Mouse (Mus musculus) limb, embryonic 15.5 days (tissue): ENCODE measurements at regions not wholly inside any gene's neighbourhood (a gene's known extent, or its start where the extent isn't known, plus 50 kb on each side); places are given as distances from the start of the nearest gene placed in this dataset.
A peak's percentile ranks its signal among the peaks of the same experiment; 100 is the strongest.

Experiments used
- ATAC-seq: fragments of 200-750 bp; cut with Nextera tagmentation; 2 replicates; pipeline ENCODE4 v1.8.0; 2017; ENCODE audit warnings: low read depth, moderate TSS enrichment; ENCODE audit not compliant: insufficient number of reproducible peaks, low FRiP score, low TSS enrichment
- H3K27ac ChIP-seq: fragments of 300-500 bp; sonication (generic); 2 replicates; pipeline ENCODE4 v1.5.1; 2015; ENCODE audit warnings: moderate library complexity, mild to moderate bottlenecking, inconsistent platforms
- H3K27me3 ChIP-seq: fragments of 300-500 bp; sonication (generic); 2 replicates; pipeline ENCODE4 v1.6.1; 2015; ENCODE audit warnings: inconsistent platforms
- H3K36me3 ChIP-seq: fragments of 300-500 bp; sonication (generic); 2 replicates; pipeline ENCODE4 v1.6.1; 2015; ENCODE audit warnings: inconsistent platforms
- H3K4me1 ChIP-seq: fragments of 300-500 bp; sonication (generic); 2 replicates; pipeline ENCODE4 v1.6.1; 2015; ENCODE audit warnings: inconsistent platforms
- H3K4me2 ChIP-seq: fragments of 300-500 bp; sonication (generic); 2 replicates; pipeline ENCODE4 v1.6.1; 2015; ENCODE audit warnings: mild to moderate bottlenecking, inconsistent platforms
- H3K4me3 ChIP-seq: fragments of 300-500 bp; sonication (generic); 2 replicates; pipeline ENCODE4 v1.5.1; 2015; ENCODE audit warnings: mild to moderate bottlenecking, inconsistent platforms
- H3K9ac ChIP-seq: fragments of 300-500 bp; sonication (generic); 2 replicates; pipeline ENCODE4 v1.6.1; 2015; ENCODE audit warnings: inconsistent platforms
- H3K9me3 ChIP-seq: fragments of 300-500 bp; sonication (generic); 2 replicates; pipeline ENCODE4 v1.6.1; 2016; ENCODE audit warnings: inconsistent platforms
- WGBS: fragments of 180-500 bp; shearing (Covaris S2); methylation state at CpG from one replicate; pipeline ENCODE4 v1.1.7; 2015; 5-methylcytosine and 5-hydroxymethylcytosine counted together

- Histone ChIP-seq H3K27ac (no peak overlapping the region), H3K4me1 (peaks cover 10% of the 10 kb centered on the region), H3K9ac (no peak overlapping the region), H3K36me3 (no peaks in the 10 kb centered on the region), H3K27me3 (no peaks in the 10 kb centered on the region), H3K4me2 (no peak overlapping the region), H3K4me3 (no peak overlapping the region), H3K9me3 (no peaks in the 10 kb centered on the region)
- ATAC-seq, result no peak
- 91% methylated on average over 5 of the region's 5 CpGs for WGBS
These were observed 122.5 kb upstream of the Arglu1 start for GRCm38 (mm10) chr8:8812807-8813167.

- Histone ChIP-seq H3K27me3 (no peaks in the 10 kb centered on the region), H3K36me3 (no peaks in the 10 kb centered on the region), H3K9me3 (no peaks in the 10 kb centered on the region), H3K27ac (peak overlapping the region; percentile 24), H3K4me3 (no peak overlapping the region), H3K9ac (no peak overlapping the region), H3K4me1 (peaks cover 10% of the 10 kb centered on the region), H3K4me2 (no peak overlapping the region)
- WGBS, result 46% methylated on average over 21 of the region's 21 CpGs
- ATAC-seq, result no peak
These were observed 121.9 kb upstream of the Arglu1 start for GRCm38 (mm10) chr8:8812051-8812806.

- Histone ChIP-seq H3K27ac (no peak overlapping the region), H3K4me3 (no peak overlapping the region), H3K4me1 (peaks cover 10% of the 10 kb centered on the region), H3K4me2 (no peak overlapping the region), H3K27me3 (no peaks in the 10 kb centered on the region), H3K9ac (no peak overlapping the region), H3K36me3 (no peaks in the 10 kb centered on the region), H3K9me3 (no peaks in the 10 kb centered on the region)
- WGBS, result 31% methylated on average over 4 of the region's 4 CpGs
- ATAC-seq, result no peak
These were observed 120.6 kb upstream of the Arglu1 start for GRCm38 (mm10) chr8:8810928-8811327.

- WGBS, result 52% methylated on average over 9 of the region's 9 CpGs
- ATAC-seq, result no peak
These were observed 119.6 kb upstream of the Arglu1 start for GRCm38 (mm10) chr8:8809835-8810439.

GRCm38 (mm10) chr8:8809349-8809748, 119.0 kb upstream of the Arglu1 start:
- no peak for ATAC-seq
- no peaks in the 10 kb centered on the region for H3K36me3 ChIP-seq
- no peak overlapping the region for H3K27ac ChIP-seq
- H3K4me2 ChIP-seq, result no peak overlapping the region
- no peak overlapping the region for H3K4me3 ChIP-seq
- 85% methylated on average over 8 of the region's 8 CpGs for WGBS
- no peak overlapping the region for H3K9ac ChIP-seq
- H3K27me3 ChIP-seq, result no peaks in the 10 kb centered on the region
- no peaks in the 10 kb centered on the region for H3K9me3 ChIP-seq
- peaks cover 10% of the 10 kb centered on the region for H3K4me1 ChIP-seq

More at GRCm38 (mm10) chr8:8809835-8810439, 119.6 kb upstream of the Arglu1 start:
- Histone ChIP-seq H3K4me2 (no peak overlapping the region), H3K4me3 (no peak overlapping the region), H3K4me1 (peaks cover 10% of the 10 kb centered on the region), H3K9me3 (no peaks in the 10 kb centered on the region), H3K36me3 (no peaks in the 10 kb centered on the region), H3K9ac (no peak overlapping the region), H3K27ac (no peak overlapping the region), H3K27me3 (no peaks in the 10 kb centered on the region)

GRCm38 (mm10) chr8:8802761-8803340, 112.5 kb upstream of the Arglu1 start:
- peaks cover 6% of the 10 kb centered on the region; the same call in 1 of the 2 replicates for H3K4me1 ChIP-seq
- no peak for ATAC-seq
- no peak overlapping the region for H3K9ac ChIP-seq
- no peaks in the 10 kb centered on the region for H3K27me3 ChIP-seq
- H3K36me3 ChIP-seq, result no peaks in the 10 kb centered on the region
- H3K27ac ChIP-seq, result no peak overlapping the region
- no peaks in the 10 kb centered on the region for H3K9me3 ChIP-seq
- H3K4me2 ChIP-seq, result no peak overlapping the region
- 76% methylated on average over 6 of the region's 6 CpGs for WGBS
- H3K4me3 ChIP-seq, result no peak overlapping the region

GRCm38 (mm10) chr8:8802317-8802716, 112.0 kb upstream of the Arglu1 start:
- Histone ChIP-seq H3K4me3 (no peak overlapping the region), H3K27me3 (no peaks in the 10 kb centered on the region), H3K36me3 (no peaks in the 10 kb centered on the region), H3K27ac (no peak overlapping the region), H3K9me3 (no peaks in the 10 kb centered on the region), H3K4me2 (no peak overlapping the region), H3K4me1 (peaks cover 6% of the 10 kb centered on the region; the same call in 1 of the 2 replicates), H3K9ac (no peak overlapping the region)
- WGBS, result 36% methylated on average over 5 of the region's 5 CpGs
- ATAC-seq, result no peak

- H3K9me3 ChIP-seq, result no peaks in the 10 kb centered on the region
- ATAC-seq, result no peak
- no peak overlapping the region for H3K4me3 ChIP-seq
- no peak overlapping the region for H3K27ac ChIP-seq
- 65% methylated on average over 5 of the region's 5 CpGs for WGBS
- no peaks in the 10 kb centered on the region for H3K36me3 ChIP-seq
- H3K4me1 ChIP-seq, result peaks cover 9% of the 10 kb centered on the region; the same call in 1 of the 2 replicates
- H3K9ac ChIP-seq, result no peak overlapping the region
- no peak overlapping the region for H3K4me2 ChIP-seq
- no peaks in the 10 kb centered on the region for H3K27me3 ChIP-seq
These were observed 111.3 kb upstream of the Arglu1 start for GRCm38 (mm10) chr8:8801578-8801977.

- no peak overlapping the region for H3K27ac ChIP-seq
These were observed 107.2 kb upstream of the Arglu1 start for GRCm38 (mm10) chr8:8797521-8797920.

GRCm38 (mm10) chr8:8796951-8797350, 106.6 kb upstream of the Arglu1 start:
- Histone ChIP-seq H3K4me3 (no peak overlapping the region), H3K27ac (no peak overlapping the region), H3K4me2 (no peak overlapping the region), H3K9ac (no peak overlapping the region), H3K4me1 (peaks cover 11% of the 10 kb centered on the region), H3K9me3 (no peaks in the 10 kb centered on the region), H3K27me3 (no peaks in the 10 kb centered on the region), H3K36me3 (no peaks in the 10 kb centered on the region)
- WGBS, result 18% methylated on average over 9 of the region's 9 CpGs
- no peak for ATAC-seq

More at GRCm38 (mm10) chr8:8797521-8797920, 107.2 kb upstream of the Arglu1 start:
- no peaks in the 10 kb centered on the region for H3K27me3 ChIP-seq
- H3K36me3 ChIP-seq, result no peaks in the 10 kb centered on the region
- H3K4me3 ChIP-seq, result no peak overlapping the region
- H3K4me2 ChIP-seq, result no peak overlapping the region
- H3K9me3 ChIP-seq, result no peaks in the 10 kb centered on the region
- H3K9ac ChIP-seq, result no peak overlapping the region
- 60% methylated on average over 3 of the region's 3 CpGs for WGBS
- no peak for ATAC-seq
- H3K4me1 ChIP-seq, result peaks cover 14% of the 10 kb centered on the region

GRCm38 (mm10) chr8:8794711-8795110, 104.4 kb upstream of the Arglu1 start:
- no peak overlapping the region for H3K4me2 ChIP-seq
- no peaks in the 10 kb centered on the region for H3K36me3 ChIP-seq
- 28% methylated on average over 6 of the region's 6 CpGs for WGBS
- H3K9me3 ChIP-seq, result no peaks in the 10 kb centered on the region
- no peak overlapping the region for H3K9ac ChIP-seq
- H3K27ac ChIP-seq, result no peak overlapping the region
- no peaks in the 10 kb centered on the region for H3K27me3 ChIP-seq
- H3K4me1 ChIP-seq, result peaks cover 8% of the 10 kb centered on the region; the same call in 1 of the 2 replicates
- no peak for ATAC-seq
- no peak overlapping the region for H3K4me3 ChIP-seq

GRCm38 (mm10) chr8:8779931-8780330, 89.6 kb upstream of the Arglu1 start:
- H3K36me3 ChIP-seq, result no peaks in the 10 kb centered on the region
- no peak for ATAC-seq
- WGBS, result 45% methylated on average over 15 of the region's 15 CpGs

More at GRCm38 (mm10) chr8:8779931-8780330, 89.6 kb upstream of the Arglu1 start:
- Histone ChIP-seq H3K9me3 (no peaks in the 10 kb centered on the region), H3K9ac (no peak overlapping the region), H3K4me3 (no peak overlapping the region), H3K4me1 (no peaks in the 10 kb centered on the region), H3K27ac (no peak overlapping the region), H3K4me2 (no peak overlapping the region), H3K27me3 (no peaks in the 10 kb centered on the region)
